Mouse (Mus musculus) ovary, postnatal 36 days (tissue): ENCODE measurements at regions not wholly inside any gene's neighbourhood (a gene's known extent, or its start where the extent isn't known, plus 50 kb on each side); places are given as distances from the start of the nearest gene placed in this dataset.

Experiments
- DNase-seq: peaks from one replicate; pipeline ENCODE4 v3.0.0; 2022; ENCODE audit warnings: low spot score, mixed read lengths

DNA sequence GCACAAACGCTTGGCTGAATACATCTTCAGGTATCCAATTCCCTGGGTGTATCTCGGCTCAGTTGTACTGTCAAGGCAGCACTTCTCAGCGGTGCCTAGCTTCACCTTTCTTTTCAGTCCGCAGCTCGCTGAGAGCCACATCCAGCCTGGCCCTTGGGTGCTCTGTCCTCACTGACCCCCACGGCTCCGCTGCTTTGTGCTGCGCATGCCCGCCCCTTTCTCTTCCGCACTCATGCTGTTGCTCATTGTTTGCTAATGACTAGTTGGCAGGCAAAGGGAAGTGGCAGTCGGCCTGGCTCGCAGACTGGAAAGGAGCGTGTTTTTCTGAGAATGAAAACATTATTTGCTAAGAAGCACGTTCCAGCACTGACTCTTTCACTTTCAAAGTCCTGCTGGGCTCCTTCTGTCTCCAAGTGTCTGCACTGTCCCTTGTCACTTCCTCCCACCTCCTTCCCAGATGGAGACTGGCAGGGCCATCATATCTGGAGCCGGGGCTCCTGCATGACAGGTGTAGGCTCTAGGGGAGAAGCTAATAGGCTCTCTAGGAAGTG, 146.7 kb upstream of the Kif2a start:
- peak; percentile 44 for DNase-seq

DNA sequence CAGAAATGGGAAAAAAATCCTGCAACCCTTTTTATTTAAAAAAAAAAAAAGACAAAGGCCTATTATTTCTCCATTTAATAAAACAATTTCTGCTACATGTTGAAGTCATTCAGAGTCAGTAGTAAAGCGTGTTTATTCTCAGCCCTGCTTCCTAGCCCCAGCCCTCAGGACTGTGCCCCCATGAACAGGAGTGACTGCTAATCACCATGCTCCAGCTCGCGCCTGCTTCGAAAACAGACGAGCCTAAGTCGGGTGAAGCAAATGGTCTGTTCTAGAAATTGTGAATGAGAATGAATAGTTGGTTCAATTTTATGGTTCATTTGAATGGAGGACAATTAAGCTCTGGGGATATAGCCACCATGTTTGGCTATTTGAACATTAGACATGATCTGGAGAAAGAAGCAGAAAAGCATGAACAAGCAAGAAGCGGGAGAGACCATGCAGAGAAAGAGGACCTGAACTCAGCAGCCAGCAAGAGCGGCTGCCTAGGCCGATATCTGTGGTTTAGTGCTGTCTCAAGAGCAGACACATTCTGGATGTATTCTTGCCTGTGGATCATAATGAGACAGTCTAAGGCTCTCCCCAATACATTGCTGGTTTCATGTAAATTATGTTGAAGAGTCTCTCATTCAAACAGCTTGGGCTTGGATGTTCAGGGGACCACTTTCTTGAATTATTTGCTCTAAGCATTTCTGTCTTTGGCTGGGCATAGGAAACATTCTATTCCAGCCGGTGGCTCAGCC, 146.1 kb upstream of the Kif2a start:
- no peak for DNase-seq

DNA sequence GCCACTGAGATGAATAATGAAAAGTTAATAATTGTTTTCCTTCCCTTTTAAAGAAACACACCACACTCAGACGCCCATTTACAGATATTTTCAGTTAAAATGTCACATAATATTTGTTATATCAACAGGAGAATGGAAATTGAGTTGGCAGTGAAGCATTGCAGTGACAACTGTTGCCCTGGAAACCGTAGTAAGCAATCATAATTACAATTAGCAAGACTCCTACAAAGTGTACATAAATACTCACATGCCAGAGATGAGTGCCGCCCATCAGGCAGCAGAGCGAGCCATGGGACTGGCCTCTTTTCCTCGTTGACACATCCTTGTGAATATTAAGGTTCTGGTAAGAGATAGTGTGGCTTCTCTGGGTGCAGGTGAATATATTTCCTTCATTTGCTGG, 129.6 kb upstream of the Kif2a start:
- no peak for DNase-seq

DNA sequence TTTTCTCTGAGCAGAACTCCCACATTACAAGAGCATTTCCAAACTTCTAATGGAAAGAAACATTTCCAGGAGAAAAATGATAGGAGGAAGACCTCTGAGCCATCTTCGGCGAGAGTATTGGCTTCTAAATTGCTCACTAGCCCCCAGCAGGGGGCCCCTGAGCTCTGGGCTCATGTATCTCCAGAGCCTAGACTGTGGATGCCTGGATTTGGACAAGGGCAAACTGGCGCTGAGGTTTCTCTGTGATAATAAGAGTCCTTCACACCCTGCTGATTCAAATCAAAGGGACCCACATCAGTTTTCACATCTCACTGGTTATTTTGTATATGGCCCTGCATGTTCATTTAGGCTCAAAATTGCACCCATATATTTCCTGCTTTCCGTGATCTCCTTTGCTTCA, 119.3 kb upstream of the Kif2a start:
- no peak for DNase-seq

DNA sequence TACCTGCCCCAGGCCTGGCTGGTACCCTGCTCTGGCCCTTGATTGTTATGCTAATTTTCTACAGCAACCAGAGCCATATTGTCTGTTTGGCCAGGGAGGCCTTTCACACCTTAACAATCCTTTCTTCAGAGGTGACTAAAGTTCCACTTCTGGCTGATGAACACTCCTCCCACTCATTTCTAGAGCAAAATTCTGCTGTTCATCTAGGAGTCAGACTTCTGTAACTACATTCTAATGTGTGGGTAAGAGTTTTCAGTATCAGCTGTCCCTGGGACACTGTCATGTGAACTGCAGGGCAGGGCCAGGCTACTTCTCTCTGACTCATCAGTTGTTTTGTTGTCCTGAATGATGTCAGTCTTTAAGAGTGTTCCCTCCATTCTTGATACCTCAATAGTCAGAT, 112.2 kb upstream of the Kif2a start:
- no peak for DNase-seq

DNA sequence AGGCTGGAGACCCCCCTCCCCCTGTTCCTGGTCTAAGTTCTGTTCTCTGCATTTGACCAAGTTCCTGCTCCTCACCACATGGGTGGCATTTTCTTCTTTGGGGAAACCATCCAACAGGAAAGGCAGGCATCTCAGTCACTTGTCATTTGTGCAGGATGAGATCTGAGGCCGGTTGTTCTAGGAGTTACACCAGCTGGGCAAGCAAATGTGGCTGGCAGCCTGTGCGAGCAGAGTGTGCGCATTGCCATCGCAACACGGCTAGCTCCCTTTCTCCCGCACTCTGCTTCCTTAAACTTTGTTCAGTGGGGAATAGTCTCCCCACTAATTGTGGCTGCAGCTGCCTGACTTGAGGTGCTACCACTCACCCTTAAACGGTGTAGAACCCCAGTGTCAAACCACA, 104.7 kb upstream of the Kif2a start:
- no peak for DNase-seq

DNA sequence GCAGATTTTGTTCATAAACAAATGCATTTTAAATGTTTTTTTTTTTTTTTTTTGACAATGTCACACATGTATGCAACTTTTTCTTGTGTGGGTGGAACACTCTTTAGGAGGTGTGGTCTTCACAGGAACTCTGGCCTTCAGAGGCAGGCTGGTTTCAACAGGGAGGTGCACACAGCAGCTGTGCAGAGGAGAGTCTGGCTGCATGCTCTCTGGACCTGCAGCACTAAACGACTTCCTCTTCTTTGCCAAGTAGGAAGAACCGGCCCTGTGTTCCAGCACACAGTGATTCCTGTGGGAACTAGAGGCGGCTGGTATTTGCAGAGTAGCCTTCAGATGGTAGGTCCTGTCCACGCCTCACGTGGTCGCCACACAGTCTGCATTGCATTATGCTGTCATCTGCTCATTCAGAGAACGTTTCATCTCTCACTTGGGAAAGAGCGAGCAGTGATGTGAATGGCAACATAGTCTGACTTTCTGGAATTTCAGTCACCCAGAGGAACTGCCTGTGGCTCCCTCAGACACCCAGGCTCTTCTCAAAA, 102.3 kb upstream of the Kif2a start:
- DNase-seq, result no peak

DNA sequence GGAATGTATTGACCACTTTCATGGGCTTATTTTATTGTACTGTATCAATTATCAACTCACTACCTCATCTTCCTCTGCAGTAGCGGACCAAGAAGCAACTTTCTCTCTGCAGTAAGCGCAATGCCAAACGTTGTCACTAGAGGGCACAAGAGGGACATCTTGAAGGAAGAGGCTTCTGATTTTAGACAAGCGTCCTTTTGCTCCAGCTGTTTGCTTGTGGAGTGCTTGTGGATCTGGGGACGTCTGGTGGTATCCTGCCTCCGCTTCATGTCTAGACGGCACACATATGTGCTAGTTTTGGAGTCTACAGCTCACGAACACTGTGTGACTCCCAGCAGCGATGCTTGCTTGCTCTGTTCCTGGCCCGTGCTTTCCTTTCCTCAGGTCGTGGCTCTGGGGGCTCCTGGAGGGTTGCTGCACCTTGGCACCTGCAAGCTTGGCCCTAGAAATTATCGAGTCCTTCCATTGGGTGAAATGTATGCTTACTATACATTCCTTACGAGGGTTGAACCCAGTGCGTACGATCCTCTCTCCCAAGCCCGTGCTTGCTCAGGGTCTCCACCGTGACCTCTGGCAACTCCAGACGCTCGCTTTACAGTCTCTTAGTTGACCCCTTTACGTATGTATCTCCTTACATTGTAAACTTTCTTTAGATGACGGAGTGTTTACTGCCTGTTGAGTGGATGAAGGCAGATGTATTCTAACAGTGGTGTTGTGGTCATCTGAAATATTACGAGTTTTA, 92.2 kb upstream of the Kif2a start:
- DNase-seq, result peak; percentile 67

DNA sequence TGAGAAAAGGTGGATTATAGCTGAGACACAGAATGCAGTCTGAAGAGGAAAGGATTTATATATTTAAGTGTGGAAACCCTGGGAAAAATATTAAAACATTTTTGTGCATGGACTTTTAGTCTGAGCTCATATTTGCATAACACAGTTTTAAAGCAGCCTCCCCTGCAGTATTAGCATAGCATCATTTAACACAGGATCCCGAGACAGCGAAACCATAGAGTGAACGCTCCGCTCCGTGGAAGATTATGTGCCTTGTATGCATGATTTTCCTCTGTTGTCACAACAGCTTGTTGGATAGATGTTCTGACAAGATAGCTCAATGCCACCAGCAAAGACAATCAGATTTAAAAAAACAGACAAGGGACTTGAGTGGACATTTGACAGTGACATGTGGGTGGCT, 86.1 kb upstream of the Kif2a start:
- no peak for DNase-seq

DNA sequence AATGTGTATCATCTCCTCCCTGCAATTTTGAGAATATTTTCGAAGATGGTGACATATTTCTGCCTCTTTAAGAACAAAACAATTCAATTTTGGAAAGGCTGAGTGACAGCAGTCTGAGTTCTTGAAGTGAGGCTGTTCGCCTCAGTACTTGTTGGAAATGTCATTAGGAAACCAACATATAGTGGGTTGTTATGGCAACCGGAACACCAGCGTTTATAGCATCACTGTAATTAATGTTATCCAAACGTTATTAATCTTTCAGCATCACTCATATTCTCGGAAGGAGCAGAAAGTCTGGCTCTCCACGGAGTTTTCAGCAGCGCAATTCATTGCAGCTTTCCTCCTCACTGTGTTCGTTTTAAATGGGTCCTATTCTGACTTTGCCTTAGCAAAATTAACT, 85.6 kb upstream of the Kif2a start:
- DNase-seq, result no peak

DNA sequence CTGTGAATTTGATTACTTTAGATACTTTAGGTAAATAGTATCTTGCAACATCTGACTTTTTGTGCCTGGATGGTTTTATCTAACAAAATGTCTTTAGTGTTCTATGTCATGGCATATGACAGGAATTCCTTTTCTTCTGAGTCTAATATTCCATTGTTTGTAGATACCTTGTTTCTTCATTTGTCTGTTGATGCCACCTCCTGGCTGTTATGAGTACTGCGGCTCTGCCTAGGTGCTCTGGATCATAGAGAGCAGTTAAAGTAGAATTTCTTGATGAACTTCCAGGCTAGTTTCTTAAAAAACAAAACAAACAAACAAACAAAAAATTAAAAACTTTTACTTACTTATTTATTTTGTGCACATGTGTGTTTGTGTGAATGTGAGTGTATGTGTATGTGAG, 83.6 kb upstream of the Kif2a start:
- peak; percentile 21 for DNase-seq

DNA sequence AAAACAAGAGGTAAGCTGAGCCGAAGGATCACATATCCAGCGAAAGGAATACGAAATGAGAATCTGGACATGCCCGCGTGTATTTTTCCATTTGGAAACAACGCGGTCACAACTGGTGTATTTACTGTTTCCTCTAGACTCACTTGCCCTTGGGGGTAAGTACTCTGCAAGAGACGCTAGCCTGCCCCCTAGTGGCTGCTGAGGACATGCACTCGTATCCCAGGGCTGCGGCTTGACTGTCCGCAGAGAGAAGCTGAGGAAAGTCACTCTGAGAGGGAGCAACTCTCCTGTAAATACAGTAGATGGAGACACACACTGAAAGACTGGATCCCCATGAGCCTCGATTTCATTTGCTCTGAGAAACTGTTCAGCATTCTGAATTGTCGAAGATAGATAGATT, 79.7 kb upstream of the Kif2a start:
- DNase-seq, result peak; percentile 80

DNA sequence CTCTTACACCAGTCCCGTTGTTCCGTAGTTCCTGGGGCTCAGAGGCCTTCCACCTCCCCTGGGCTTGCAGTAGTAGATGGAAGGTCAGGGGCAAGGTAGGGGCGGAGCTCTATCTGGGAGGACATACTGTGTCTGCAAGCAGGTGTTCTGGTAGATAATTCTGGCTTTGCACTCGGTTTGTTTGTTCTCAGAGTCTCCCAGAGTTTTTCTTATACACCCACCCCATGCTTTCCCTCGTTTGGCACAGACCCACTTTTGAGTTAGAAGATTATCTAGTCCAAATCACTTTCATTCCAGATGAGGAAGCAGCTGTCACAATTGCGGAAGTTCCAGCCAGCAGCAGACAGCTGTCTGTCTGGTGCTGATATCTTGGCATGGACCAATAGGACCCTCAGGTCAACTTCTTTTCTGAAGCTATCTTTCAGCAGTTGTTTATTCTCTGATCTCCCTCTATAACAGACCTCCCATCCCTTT, 79.0 kb upstream of the Kif2a start:
- DNase-seq, result no peak

DNA sequence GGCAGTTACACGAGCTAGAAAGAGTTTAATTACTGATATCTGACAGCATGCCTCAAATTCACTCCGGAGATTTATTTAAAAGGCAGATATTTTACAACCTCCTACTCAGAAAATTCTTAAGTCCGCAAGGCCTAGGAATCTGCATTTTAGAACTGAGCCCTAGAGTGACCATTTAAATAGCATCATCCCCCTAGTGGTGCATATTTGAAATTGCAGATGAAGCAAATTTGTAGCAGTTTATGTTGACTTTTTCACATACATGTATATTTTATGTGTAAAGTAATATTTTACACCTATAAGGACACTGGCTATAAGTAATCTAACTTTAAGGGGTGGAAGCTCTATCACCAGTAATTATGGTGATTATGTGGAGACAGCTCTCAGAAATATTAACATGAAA, 78.2 kb upstream of the Kif2a start:
- DNase-seq, result no peak

DNA sequence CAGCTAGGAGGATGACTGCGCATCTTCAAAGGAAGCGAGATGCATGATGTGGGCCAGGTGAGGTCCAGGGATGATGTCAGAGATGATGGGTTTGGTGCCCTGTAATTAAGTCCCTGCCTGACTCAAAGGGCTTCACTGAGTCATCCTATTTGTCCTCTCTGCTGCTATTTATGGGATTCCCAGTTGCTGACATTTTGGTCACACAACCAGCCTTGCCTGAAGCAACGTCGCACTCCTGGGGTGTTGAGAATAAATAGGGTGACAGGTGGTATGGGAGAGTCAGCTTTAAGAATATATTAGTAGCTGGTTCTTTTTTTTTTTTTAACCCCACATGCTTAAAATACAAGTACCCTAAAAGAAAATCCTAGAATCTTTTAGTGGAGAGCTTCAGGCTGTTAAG, 75.1 kb upstream of the Kif2a start:
- no peak for DNase-seq

DNA sequence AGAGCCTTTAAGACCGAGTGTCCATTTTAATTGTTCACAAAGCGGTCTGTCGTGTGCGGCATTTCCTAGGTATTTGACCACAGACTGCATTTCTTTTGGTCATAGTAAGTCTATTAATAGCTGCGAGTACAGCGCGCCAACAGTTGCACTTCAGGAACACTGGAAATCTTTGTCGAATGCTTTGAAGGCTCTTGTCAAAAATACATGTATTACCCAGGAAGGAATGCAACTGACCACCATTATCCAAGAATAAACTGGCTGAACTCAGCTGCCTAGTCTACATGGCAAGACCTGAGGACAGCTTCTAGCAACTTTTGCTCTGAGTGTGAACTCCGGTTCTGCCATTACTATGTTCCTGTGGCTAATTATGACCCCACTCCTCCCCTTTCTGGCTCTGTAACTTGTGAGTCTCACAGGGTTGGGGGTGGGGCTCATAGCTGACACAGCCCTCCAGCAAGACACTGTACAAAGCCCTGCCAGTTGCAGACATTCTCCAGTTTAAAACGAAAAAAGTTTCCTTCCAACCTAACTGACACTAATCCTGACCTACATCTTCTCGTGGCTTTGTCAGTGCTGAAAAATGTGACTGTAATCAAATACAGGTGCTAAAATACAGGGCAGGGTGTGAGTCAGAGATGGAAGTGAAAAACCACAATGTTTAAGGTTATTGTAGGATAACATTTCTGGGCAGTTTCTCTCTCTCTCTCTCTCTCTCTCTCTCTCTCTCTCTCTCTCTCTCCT, 73.2 kb upstream of the Kif2a start:
- no peak for DNase-seq

DNA sequence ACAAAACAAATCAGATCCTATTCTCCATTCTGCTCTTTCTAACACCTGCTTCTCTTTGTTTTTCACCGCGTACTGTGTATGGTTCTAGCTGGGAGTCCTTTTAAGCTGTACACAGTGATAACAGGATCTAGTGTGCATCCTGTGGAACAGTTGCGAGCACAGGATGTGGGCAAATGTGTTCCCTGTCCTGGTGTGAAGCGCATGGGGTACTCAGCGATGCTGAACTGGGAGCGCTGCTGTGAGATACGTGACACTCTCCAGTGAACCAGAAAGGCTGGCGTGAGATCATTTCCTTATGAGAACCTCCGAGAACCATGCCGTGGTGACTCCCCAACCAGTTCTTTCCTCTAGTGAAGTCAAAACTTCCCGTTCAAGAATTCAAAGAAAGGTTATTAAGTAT, 72.6 kb upstream of the Kif2a start:
- DNase-seq, result no peak

DNA sequence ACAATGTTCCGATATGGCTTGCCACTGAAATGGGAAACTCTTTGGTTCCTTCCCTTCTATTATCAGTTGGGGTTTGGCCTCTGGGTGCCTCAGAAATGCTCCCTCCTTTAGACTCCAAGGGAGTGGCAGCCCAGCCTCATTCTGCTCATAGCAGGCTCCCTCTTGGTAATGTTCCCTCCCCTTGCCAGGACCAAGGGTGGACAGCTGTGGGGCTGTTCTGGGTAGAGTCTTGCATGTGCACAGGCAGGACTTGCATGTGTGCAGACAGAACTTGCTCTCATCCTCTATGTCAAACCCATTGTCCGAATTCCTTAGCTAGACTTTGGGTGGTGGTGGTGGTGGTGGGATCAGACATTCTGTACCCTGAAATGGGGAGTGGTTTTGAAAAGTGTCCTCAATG, 71.8 kb upstream of the Kif2a start:
- DNase-seq, result no peak

DNA sequence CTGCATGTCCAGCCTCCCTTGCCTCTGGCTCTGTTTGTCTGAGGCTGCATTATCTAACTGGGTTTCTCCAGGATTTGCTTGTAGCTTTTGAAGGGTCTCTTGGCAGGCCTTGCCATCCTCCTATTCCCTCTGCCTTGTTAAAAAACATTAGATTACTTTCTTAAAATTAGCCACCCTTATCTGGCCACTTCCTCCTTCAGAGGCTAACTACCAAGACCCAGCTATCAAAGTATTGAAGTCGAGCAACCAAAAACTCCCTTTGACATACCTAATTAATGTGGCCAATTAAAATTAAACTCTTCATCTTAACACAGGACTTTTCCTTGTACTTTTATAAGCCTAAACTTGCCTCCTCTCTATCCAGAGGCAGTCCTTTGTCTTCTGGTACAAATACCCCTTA, 66.3 kb upstream of the Kif2a start:
- DNase-seq, result no peak

DNA sequence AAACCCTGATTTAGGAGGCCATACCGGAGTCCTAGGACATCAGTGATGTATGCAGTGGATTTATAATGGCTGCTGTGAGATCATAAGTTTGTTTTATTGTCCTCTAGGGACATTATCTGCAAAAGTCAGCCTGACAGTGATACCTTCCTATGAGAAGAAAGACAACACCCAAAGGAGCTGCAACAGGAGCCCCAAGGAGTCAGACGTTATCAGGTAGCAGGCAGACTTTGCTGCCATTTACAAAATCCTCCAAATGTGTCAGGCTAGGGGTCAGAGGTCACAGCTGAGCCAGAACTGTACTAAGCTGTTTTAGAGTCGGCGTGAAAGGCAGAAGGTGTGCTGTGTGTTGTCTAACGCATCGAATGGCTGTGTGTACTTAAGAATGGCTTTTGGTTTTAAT, 65.4 kb upstream of the Kif2a start:
- no peak for DNase-seq

DNA sequence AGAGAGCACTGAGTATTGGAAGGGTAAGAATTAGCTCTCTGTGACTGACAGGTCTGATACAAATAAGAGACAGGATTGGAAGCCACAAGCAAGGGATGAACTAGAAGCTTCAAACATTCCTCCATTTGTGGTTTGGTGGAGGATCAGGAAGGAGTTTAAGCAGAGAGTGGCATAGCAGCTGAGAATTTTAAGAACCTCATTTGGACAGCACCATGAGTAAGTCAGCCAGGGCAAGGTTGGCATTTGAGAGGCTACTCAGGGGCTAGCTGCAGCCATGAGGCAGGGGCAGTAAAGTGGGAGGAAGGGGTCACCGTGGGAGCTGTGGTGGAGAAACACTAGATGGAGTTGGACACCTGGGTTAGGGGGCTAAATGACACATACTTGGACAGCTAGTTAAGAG, 56.2 kb upstream of the Kif2a start:
- DNase-seq, result no peak

DNA sequence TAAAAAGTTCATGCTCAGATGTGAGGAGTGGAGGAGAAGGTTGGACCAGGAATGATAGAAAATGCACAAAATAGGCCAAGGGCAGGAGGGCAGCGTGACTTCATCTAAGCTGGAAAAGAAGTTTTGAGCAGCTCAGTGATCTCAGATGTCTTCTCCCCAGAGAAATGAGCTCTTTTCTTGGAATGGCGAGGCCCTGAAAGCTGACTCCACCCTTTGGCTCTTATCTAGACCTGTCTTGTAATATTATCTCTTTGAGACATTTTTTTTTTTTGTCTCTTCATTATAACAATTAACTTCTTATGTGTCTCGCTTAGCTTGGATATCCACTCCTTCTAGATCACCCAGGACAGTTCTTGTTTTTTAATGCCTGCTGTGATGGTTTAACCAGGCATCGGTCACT, 53.0 kb upstream of the Kif2a start:
- no peak for DNase-seq
